Mouse (Mus musculus): ENCODE results near the gene Col8a2.

DNA sequence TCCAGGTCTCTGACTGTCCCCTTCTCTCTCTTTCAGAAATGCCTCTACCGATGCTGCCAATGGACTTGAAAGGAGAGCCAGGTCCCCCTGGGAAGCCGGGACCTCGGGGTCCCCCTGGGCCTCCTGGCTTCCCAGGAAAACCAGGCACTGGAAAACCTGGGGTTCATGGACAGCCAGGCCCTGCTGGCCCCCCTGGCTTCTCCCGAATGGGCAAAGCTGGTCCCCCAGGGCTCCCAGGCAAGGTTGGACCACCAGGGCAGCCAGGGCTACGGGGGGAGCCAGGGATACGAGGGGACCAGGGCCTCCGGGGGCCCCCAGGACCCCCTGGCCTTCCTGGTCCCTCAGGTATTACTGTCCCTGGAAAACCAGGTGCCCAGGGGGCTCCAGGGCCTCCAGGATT, 23.8 kb downstream of the Col8a2 start:
- no peak for TF ChIP-seq CTCF (IDR thresholded peaks at IDR 0.05; ENCODE audit: low read depth, low read length)
- TF ChIP-seq GATA1 (IDR thresholded peaks at IDR 0.05; ENCODE audit: borderline replicate concordance, low read length): no peak
- no peak for TF ChIP-seq TAL1 (conservative IDR thresholded peaks at IDR 0.05; ENCODE audit: low read depth, low read length)
- no peak for TF ChIP-seq GATA2 (IDR thresholded peaks at IDR 0.05; ENCODE audit: borderline replicate concordance, low read depth, low read length)
- no peak for TF ChIP-seq POLR2AphosphoS5 (IDR thresholded peaks at IDR 0.05; ENCODE audit: insufficient replicate concordance, low read depth, low read length)
